Mouse (Mus musculus) MEL (cell line): ENCODE results near the gene Elfn1.

Experiments
- CTCF ChIP-seq, 3 experiments: IDR thresholded peaks in 2 of 3; conservative IDR thresholded peaks in 1 of 3; 2 replicates each; pipeline ENCODE4 v1.5.1; 2011 to 2012; ENCODE audit warnings: low read length in 3 of 3, low read depth in 2 of 3, mild to moderate bottlenecking in 2 of 3, improper control_type of control experiment in 1 of 3, inconsistent platforms in 1 of 3, mixed read lengths in 1 of 3, moderate library complexity in 1 of 3; ENCODE audit not compliant: control insufficient read depth in 1 of 3, insufficient read depth in 1 of 3, poor library complexity in 1 of 3, severe bottlenecking in 1 of 3
- GABPA ChIP-seq: IDR thresholded peaks from 2 replicates; pipeline ENCODE4 v1.6.1; 2012; ENCODE audit warnings: low read depth, mild to moderate bottlenecking, inconsistent platforms, low read length, improper control_type of control experiment, moderate library complexity
- JUND ChIP-seq: IDR thresholded peaks from 2 replicates; pipeline ENCODE4 v1.6.1; 2011; ENCODE audit warnings: low read depth, mild to moderate bottlenecking, improper control_type of control experiment, low read length
- KAT2A ChIP-seq: conservative IDR thresholded peaks from 2 replicates; pipeline ENCODE4 v1.6.1; 2012; ENCODE audit warnings: low read depth, low read length, improper control_type of control experiment, inconsistent platforms

DNA sequence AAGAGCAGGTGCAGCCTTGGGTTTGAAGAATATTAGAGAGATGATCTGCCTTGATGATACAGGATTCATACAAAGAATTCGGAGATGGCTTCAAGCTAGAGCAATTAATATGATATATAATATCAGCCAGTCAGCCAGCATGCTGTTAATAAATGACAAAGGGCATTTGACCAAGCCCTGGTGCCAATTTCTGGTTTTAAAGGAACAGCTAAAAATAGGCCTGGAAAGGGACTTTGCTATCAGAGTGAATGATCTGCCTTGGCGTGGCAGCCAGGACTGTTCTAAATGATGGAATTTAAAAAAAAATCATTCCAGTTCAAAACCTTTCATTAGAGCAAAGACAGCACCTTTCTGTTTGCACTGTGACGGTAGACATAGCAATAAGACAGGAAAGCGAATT lies 52.0 kb downstream of the Elfn1 start:
- no peak for TF ChIP-seq CTCF (IDR thresholded peaks at IDR 0.05 in 2 of 3, conservative IDR thresholded peaks at IDR 0.05 in 1 of 3; ENCODE audit: control insufficient read depth in 1 of 3, insufficient read depth in 1 of 3, low read depth in 2 of 3, low read length in 3 of 3, poor library complexity in 1 of 3, severe bottlenecking in 1 of 3)
- TF ChIP-seq KAT2A: no peak
- TF ChIP-seq JUND: no peak
- TF ChIP-seq GABPA: no peak
